Mouse (Mus musculus): ENCODE data around the gene Zfp386. TPM values are rescaled to one million over a fixed set of nuclear protein-coding genes. Genes with fewer than 3 reads are reported as not detected.
"Not testable (repeated sequence)": the region's sequence is repeated elsewhere in the genome, so short reads cannot be mapped to it uniquely, and the experiment has no call there.

Zfp386 gene
- 10 to 100 TPM; 22.9 to 26.8 (median 24.2) TPM for total RNA-seq (2022)

- DNase-seq (ENCODE audit: low spot score in 2 of 2): peak; percentile 94 to 95
Observed at GRCm38 (mm10) chr12:116047440-116048377, at the start of gene Zfp386. Zfp386 (plus strand) TSS chr12:116047724.

GRCm38 (mm10) chr12:115999784-116000183 lies 47.7 kb upstream of the Zfp386 start:
- not testable (repeated sequence) for DNase-seq (ENCODE audit: low spot score in 2 of 2)

- DNase-seq (ENCODE audit: low spot score in 2 of 2): not testable (repeated sequence)
Observed at GRCm38 (mm10) chr12:116002946-116003345, 44.6 kb upstream of the Zfp386 start.

DNA sequence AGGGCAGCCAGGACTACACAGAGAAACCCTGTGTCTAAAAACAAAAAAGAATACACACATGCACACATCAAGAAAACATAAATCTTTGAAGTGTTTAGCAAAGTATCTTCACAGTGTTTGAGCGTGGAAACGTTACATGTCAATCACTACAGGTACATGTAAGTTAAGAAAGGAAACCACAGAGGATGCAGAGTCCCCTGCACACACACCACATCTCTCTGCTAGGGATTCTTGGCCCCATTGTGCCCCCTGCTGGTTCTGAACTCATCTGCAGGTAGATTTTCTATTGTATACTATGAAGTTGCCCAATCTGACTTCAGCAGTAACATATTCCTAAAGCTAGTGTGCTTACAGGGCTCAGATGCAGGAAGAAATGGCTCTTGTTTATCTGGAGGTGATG lies 36.7 kb upstream of the Zfp386 start:
- DNase-seq (ENCODE audit: low spot score in 2 of 2): no peak

DNA sequence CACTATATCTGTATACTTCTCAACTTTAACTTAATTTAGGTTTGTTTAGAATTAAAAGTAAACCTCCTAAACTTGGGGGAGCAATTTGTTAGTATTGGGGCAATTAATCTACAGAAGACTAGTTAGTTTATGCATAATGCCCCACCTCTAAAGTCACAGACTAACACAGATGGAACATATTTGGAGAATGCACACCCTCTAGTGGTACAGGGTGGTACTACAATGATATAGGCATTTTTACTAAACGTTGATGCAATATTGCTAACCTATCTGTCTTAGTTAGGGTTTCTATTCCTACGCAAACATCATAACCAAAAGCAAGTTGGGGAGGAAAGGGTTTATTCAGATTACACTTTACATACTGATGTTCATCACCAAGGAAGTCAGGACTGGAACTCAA lies 19.4 kb upstream of the Zfp386 start:
- no peak for DNase-seq (ENCODE audit: low spot score in 2 of 2)

DNA sequence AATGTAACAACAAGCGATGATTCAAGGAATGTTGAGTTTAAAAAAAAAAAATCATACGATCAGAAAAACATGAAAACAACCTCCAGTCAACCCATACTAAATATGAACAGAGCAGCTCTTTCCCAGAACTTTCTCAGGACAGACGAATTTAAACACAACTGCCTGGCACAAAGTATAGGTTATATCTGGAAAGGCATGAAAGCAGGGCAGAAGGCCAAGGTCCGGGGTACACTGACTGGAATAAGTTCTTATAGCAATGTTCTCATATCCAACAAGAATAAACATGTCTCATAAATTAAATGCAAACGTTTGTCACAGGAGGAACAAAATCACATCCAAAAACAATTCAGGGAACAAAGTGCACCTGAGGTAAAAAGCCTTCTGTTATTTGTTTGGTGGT lies 12.2 kb upstream of the Zfp386 start:
- no peak for DNase-seq (ENCODE audit: low spot score in 2 of 2)

DNA sequence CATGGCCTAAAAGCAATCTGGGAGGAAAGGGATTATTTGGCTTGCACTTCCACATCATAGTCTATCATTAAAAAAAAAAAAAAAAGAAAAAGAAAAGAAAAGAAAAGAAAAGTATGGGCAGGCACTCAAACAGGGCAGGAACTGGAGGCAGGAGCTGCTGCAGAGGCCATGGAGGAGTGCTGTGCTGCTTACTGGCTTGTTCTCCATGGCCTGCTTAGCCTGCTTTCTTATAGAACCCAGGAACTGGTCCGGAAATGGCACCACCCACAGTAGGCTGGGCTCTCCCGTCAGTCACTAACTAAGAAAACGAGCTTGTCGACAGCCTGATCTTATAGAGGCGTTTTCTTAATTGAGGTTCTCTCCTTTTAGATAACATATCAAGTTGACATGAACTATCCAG lies 2.7 kb upstream of the Zfp386 start:
- no peak for DNase-seq (ENCODE audit: low spot score in 2 of 2)

GRCm38 (mm10) chr12:116048766-116049165 lies 1.2 kb downstream of the Zfp386 start:
- no peak for DNase-seq (ENCODE audit: low spot score in 2 of 2)

- no peak for DNase-seq (ENCODE audit: low spot score in 2 of 2)
Observed at GRCm38 (mm10) chr12:116049236-116049635, 1.7 kb downstream of the Zfp386 start.

GRCm38 (mm10) chr12:116049701-116050100 lies 2.2 kb downstream of the Zfp386 start:
- DNase-seq (ENCODE audit: low spot score in 2 of 2): no peak

DNA sequence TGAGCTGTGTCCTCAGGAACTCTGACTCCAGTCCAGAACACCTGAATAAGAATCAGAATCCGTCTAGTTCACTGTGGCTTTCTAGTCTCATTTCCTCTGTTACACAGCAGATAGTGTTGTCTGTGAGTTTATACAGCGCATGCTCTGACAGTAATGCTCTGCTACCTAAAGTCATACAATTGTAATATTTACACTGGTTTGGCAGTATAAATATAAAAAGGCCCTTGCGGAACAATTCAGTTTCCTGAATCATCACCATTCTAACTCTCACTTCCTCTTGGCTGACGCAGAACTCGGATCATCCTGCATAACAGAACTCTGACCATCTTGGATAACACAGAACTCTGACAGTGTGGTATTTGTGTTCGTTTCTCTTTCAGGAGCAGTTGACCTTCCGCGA lies 6.8 kb downstream of the Zfp386 start:
- DNase-seq (ENCODE audit: low spot score in 2 of 2): no peak

GRCm38 (mm10) chr12:116056112-116056511 lies 8.6 kb downstream of the Zfp386 start:
- DNase-seq (ENCODE audit: low spot score in 2 of 2): no peak

GRCm38 (mm10) chr12:116061561-116062193 lies 14.2 kb downstream of the Zfp386 start:
- DNase-seq (ENCODE audit: low spot score in 2 of 2): no peak

- no peak for DNase-seq (ENCODE audit: low spot score in 2 of 2)
Observed at GRCm38 (mm10) chr12:116062194-116062583, 14.7 kb downstream of the Zfp386 start.

- no peak for DNase-seq (ENCODE audit: low spot score in 2 of 2)
Observed at GRCm38 (mm10) chr12:116063020-116063419, 15.5 kb downstream of the Zfp386 start.

GRCm38 (mm10) chr12:116071023-116071422 lies 23.5 kb downstream of the Zfp386 start:
- DNase-seq (ENCODE audit: low spot score in 2 of 2): peak; percentile 25 to 31

- DNase-seq (ENCODE audit: low spot score in 2 of 2): peak; percentile 15 to 23
Observed at GRCm38 (mm10) chr12:116077074-116077854, 29.7 kb downstream of the Zfp386 start, which contains the start of gene Vipr2. Vipr2 (plus strand) TSS chr12:116077726.

DNA sequence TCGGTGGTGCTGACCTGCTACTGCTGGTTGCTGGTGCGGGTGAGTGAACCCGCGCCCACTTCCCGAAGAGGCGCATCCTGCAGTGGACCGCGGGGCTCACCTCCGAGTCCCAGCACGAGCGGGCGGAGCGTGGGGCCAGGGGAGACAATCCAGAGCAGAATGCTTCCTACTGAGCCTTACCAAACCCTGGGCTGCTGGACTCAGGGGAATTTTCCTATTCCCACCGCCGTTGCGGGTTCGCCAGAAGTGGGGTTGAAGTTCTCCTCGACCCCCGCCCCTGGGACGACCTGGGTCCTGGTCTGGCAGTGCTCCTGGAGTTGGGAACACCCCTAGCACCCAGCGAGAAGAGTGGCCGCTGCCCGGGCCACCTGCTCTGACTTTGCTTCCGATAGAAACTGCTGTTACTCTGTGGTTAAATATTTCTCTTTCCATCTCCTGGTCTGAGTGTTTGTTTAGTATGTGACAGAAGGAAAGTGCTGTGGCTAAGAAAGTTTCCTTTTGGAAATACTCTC lies 30.4 kb downstream of the Zfp386 start:
- DNase-seq (ENCODE audit: low spot score in 2 of 2): no peak

DNA sequence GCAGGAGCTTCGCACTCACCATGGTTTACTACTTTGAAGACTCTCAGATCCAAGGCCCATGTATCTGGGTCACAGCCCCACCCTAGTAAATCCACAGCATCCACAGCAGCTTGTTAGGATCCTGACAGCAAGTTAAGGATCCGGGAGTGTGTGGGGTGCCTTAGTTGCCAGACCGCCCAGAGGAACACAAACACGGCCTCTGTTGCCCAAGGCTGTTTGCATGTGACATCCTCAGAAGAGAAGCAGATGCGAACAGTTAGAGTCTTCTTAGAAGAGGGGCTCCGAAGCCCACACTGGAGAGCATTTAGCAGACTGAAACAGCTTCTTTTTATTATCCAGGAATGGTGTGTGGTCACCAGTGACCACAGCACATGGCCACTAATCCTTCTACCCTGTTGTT lies 35.6 kb downstream of the Zfp386 start:
- DNase-seq (ENCODE audit: low spot score in 2 of 2): no peak

DNA sequence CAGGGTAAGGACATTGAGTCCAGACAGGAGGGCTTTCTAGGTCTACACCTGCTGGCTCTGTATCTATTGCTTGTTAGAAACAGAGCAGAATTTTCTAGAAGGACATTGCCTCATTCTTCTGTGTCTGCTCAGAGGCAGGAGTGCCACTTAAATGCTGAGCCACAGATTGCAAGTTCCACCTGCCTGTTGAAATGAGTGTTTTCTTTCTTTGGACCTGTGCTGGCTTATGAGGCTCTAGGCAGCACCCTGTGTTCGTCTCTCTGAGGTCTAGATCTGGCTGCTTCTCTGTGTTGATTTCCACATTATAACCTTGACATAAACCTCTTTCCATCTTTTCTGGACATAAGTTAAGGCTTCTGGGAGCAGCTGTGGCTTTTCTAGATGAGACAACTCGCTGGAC lies 36.8 kb downstream of the Zfp386 start:
- DNase-seq (ENCODE audit: low spot score in 2 of 2): no peak

- DNase-seq (ENCODE audit: low spot score in 2 of 2): no peak
Observed at GRCm38 (mm10) chr12:116086951-116087600, 39.6 kb downstream of the Zfp386 start.

Data from gastrocnemius, adult 8-10 months (tissue).